Mouse (Mus musculus) lung, embryonic 14.5 days (tissue): ENCODE results near the gene Fzr1. TPM values are rescaled to one million over a fixed set of nuclear protein-coding genes. Genes with fewer than 3 reads are reported as not detected.
A peak's percentile ranks its signal among the peaks of the same experiment; 100 is the strongest.

Experiments
- ATAC-seq: fragments of 200-750 bp; cut with Nextera tagmentation; 2 replicates; pipeline ENCODE4 v1.8.0; 2017; ENCODE audit warnings: mild to moderate bottlenecking, moderate TSS enrichment, moderate library complexity; ENCODE audit not compliant: insufficient read depth
- DNase-seq: peaks from one replicate; pipeline ENCODE4 v3.0.0-alpha.2; 2015
- H3K27ac ChIP-seq: fragments of 300-500 bp; sonication (generic); 2 replicates; pipeline ENCODE4 v1.5.1; 2014; ENCODE audit warnings: low read depth, mild to moderate bottlenecking, moderate library complexity
- H3K27me3 ChIP-seq: fragments of 300-500 bp; sonication (generic); 2 replicates; pipeline ENCODE4 v1.6.1; 2014; ENCODE audit warnings: low read length, control low read depth; ENCODE audit not compliant: insufficient read depth
- H3K36me3 ChIP-seq: fragments of 300-500 bp; sonication (generic); 2 replicates; pipeline ENCODE4 v1.6.1; 2014; ENCODE audit warnings: control low read depth; ENCODE audit not compliant: insufficient read depth
- H3K4me1 ChIP-seq: fragments of 300-500 bp; sonication (generic); 2 replicates; pipeline ENCODE4 v1.6.1; 2014; ENCODE audit warnings: antibody characterized with exemption, control low read depth; ENCODE audit not compliant: insufficient read depth
- H3K4me2 ChIP-seq: fragments of 300-500 bp; sonication (generic); 2 replicates; pipeline ENCODE4 v1.6.1; 2014; ENCODE audit warnings: mild to moderate bottlenecking
- H3K4me3 ChIP-seq: fragments of 300-500 bp; sonication (generic); 2 replicates; pipeline ENCODE4 v1.5.1; 2014; ENCODE audit warnings: low read depth, low read length
- H3K9ac ChIP-seq: fragments of 300-500 bp; sonication (generic); 2 replicates; pipeline ENCODE4 v1.6.1; 2014
- H3K9me3 ChIP-seq: fragments of 300-500 bp; sonication (generic); 2 replicates; pipeline ENCODE4 v1.6.1; 2016; ENCODE audit warnings: low read depth, low read length, control low read depth
- CTCF ChIP-seq: IDR thresholded peaks from 2 replicates; pipeline ENCODE4 v1.5.1; 2016; ENCODE audit warnings: antibody characterized with exemption, low read depth
- WGBS: fragments of 180-500 bp; shearing (Covaris S2); extraction: QIAGEN DNeasy Blood & Tissue Kit; methylation state at CpG from one replicate; pipeline ENCODE4 v1.1.7; 2014; 5-methylcytosine and 5-hydroxymethylcytosine counted together
- polyA plus RNA-seq: library from polyadenylated mRNA; unstranded; fragments of >200 nt; fragmentation: Nextera tagmentation; extraction: Ambion mirVana; gene quantifications from 2 replicates; pipeline ENCODE4 v1.2.1, GENCODE M21; 2014

Fzr1 gene
- polyA plus RNA-seq, 1 experiment from 2014 or later: 116 TPM

DNA sequence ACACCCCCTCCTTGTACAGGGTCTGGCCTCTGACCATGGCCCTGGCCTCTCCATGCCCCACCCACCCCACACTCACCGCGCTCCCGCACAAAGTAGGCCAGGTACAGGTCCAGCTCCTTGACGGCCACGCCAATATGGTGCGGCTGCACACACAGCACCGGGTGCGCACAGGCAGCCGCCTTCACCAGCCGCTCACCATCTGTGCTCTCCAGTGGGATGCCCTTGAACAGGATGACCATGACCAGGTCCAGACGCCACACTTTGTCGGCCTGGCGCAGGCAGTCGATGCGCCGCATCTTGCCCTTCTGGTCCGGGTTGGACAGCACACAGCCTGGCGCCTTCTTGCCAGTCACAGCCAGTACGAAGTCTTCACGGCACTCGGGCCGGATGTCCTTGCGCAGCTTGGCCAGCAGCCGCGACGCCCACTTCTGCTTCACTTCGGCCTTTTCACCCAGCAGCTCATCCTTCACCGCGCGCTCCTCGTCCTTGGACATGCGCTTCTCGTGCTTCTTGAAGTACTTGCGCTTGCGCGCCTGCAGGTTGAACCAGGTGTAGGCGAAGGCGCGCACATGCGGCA, 42.0 kb upstream of the Fzr1 start:
- Histone ChIP-seq H3K4me2 (no peak overlapping the region), H3K4me1 (peaks cover 21% of the 10 kb centered on the region), H3K9ac (no peak overlapping the region), H3K27me3 (no peaks in the 10 kb centered on the region), H3K9me3 (no peaks in the 10 kb centered on the region), H3K4me3 (no peak overlapping the region), H3K27ac (no peak overlapping the region), H3K36me3 (peaks cover 24% of the 10 kb centered on the region)
- no peak for TF ChIP-seq CTCF
- ATAC-seq: no peak
- no peak for DNase-seq
- WGBS: 73% methylated on average over 40 of the region's 40 CpGs

GRCm38 (mm10) chr10:81419111-81419928, 41.0 kb upstream of the Fzr1 start:
- H3K27ac ChIP-seq: no peak overlapping the region
- WGBS: 87% methylated on average over 10 of the region's 10 CpGs
- no peak for ATAC-seq
- no peak for DNase-seq
- no peaks in the 10 kb centered on the region for H3K27me3 ChIP-seq
- H3K9ac ChIP-seq: no peak overlapping the region
- H3K4me1 ChIP-seq: peaks cover 27% of the 10 kb centered on the region
- no peak overlapping the region for H3K4me3 ChIP-seq
- H3K9me3 ChIP-seq: no peaks in the 10 kb centered on the region
- no peak overlapping the region for H3K4me2 ChIP-seq
- TF ChIP-seq CTCF: no peak
- H3K36me3 ChIP-seq: peaks cover 24% of the 10 kb centered on the region

- no peak for TF ChIP-seq CTCF
Measured at GRCm38 (mm10) chr10:81418216-81419070, 40.1 kb upstream of the Fzr1 start.

GRCm38 (mm10) chr10:81417227-81418215, 39.2 kb upstream of the Fzr1 start:
- Histone ChIP-seq H3K9me3 (no peaks in the 10 kb centered on the region), H3K4me1 (peaks cover 41% of the 10 kb centered on the region), H3K36me3 (peaks cover 33% of the 10 kb centered on the region), H3K9ac (peak overlapping the region; percentile 53), H3K27me3 (no peaks in the 10 kb centered on the region), H3K4me3 (peak overlapping the region; percentile 22), H3K4me2 (peak overlapping the region; percentile 64), H3K27ac (peak overlapping the region; percentile 78)
- DNase-seq: no peak
- TF ChIP-seq CTCF: no peak
- WGBS: 42% methylated on average over 12 of the region's 12 CpGs
- ATAC-seq: no peak

More at GRCm38 (mm10) chr10:81418216-81419070, 40.1 kb upstream of the Fzr1 start:
- no peaks in the 10 kb centered on the region for H3K27me3 ChIP-seq
- no peak overlapping the region for H3K4me3 ChIP-seq
- no peak overlapping the region for H3K9ac ChIP-seq
- ATAC-seq (no peak), DNase-seq (no peak)
- no peak overlapping the region for H3K4me2 ChIP-seq
- 57% methylated on average over 11 of the region's 11 CpGs for WGBS
- H3K36me3 ChIP-seq: peaks cover 24% of the 10 kb centered on the region
- peaks cover 34% of the 10 kb centered on the region for H3K4me1 ChIP-seq
- no peak overlapping the region for H3K27ac ChIP-seq
- H3K9me3 ChIP-seq: no peaks in the 10 kb centered on the region

GRCm38 (mm10) chr10:81416581-81417226, 38.4 kb upstream of the Fzr1 start:
- Histone ChIP-seq H3K36me3 (peaks cover 35% of the 10 kb centered on the region), H3K27me3 (no peaks in the 10 kb centered on the region), H3K4me3 (peak overlapping the region; percentile 22), H3K4me2 (peak overlapping the region; percentile 64), H3K9me3 (no peaks in the 10 kb centered on the region), H3K4me1 (peaks cover 50% of the 10 kb centered on the region), H3K9ac (peak overlapping the region; percentile 53), H3K27ac (peak overlapping the region; percentile 78)
- WGBS: 1% methylated on average over 22 of the region's 26 CpGs
- ATAC-seq (peak; percentile 68), DNase-seq (peak; percentile 88)
- peak; percentile 78 for TF ChIP-seq CTCF
